Mouse (Mus musculus) T-helper 1 cell (primary cell): ENCODE measurements at regions not wholly inside any gene's neighbourhood (a gene's known extent, or its start where the extent isn't known, plus 50 kb on each side); places are given as distances from the start of the nearest gene placed in this dataset.

Experiments
- in situ Hi-C: fragments of 300-600 bp; cut with MboI, MseI; formaldehyde crosslinking; loops from one replicate; pipeline ENCODE4 v1.15.1; 2025; ENCODE audit warnings: high pct_unique_total_duplicates

DNA sequence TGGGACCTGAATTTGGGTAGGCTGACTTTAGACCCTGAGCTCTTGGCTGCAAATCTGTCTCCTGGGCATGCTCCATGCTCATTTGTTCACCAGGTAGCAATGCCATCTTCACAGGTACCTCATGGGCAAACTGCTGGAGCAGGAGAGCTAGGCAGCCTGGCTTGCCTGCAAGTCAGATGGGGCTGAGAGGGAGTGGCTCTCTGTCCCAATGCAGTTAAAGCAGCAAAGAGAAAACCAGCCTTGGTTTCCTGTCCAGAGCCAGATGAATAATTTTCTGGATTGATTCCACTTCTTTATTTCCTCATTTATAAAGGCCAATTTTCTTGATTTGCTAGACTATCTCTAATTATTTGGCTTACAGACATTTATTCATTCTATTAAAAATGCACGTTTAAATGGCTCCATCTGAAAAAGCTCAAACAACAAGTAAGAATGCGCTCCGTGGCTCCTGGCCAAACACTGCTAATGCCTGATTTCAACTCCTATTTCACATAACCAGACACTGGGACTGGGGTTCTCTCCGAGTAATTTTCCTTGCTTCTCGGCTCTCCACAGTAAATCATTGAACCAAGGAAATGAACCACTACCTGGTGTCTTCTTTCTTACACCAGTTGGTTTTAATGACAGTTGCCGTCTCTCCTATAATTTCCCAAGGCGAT, 60.5 kb downstream of the Rsl24d1 start:
- in situ Hi-C loops = loop anchor here (25.0 kb wide), 1 partner anchor 814 kb away; no protein-coding TSS in a partner anchor

DNA sequence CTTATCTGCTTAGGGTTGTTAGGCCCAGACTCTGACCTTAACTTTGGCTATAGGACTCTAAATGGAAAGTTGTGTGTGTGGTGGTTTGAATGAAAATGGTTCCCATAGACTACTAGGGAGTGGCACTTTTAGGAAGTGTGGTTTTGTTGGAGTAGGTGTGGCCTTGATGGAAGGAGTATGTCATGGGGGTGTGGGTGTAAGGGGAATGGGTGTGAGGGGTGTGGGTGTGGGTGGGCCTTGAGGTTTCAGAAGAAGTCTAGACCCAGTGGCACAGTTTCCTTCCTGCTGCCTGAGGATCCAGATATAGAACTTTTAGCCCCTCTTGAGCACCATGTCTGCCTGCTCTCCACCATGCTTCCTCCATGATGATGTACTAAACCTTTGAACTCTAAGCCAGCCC, 63.4 kb downstream of the Rsl24d1 start:
- in situ Hi-C loops = no loop called here

DNA sequence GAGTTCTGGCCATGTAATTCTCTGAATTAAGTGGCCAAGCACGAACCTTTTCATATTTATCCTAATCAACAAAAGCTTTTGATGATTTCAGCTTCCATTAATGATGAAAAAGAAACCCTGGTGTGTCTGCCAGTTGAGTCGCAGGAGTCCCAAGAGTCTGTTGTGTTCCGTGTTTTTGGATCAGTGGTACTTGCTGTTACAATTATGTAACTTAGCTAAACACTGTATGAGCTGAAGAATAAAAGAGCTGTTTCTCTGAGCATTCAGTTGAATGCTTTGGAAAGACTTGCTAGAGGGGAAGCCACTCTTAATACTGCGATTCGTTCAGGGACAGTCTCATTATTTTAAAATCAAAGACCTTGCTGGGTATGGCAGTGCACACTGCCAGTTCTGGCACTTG, 70.1 kb downstream of the Rsl24d1 start:
- in situ Hi-C loops = no loop called here

DNA sequence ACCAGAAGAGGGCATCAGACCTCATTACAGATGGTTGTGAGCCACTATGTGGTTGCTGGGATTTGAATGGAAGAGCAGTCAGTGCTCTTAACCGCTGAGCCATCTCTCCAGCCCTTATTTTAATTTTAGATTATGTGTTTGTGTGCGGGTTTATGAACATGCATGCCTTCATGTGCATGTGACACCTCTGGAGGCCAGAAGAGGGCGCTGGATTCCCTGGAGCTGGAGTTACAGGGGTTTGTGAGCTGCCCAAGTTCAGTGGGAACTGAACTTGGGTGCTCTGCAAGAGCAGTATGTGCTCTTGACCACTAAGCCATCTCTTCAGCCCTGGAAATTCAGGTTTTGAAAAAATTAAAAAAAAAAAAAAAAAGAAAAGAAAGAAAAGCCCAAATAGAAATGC, 71.7 kb downstream of the Rsl24d1 start:
- in situ Hi-C loops = no loop called here

DNA sequence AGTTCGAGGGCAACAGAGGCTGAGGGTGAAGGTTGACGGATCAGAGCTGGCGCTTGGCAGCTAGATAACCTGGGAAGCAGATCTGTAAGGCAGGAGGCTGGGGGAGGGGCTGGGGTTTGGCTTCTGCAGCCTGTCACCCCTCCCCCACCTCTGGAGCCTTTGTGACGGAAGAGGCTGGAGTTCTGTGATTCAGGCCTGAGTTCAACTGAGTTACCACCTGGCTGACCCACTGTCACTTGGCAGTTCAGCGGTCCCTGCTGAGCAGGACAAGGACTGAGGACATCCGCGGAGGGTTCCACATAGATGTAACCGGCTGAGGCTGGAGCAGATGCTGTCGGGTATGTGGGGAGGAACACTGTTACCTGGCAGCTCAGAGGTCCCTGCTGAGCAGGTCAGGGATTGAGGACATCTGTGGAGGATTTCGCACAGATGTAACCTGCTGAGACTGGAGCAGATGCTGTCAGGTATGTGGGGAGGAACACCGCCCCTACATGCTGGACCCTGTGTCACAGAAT, 79.1 kb downstream of the Rsl24d1 start:
- in situ Hi-C loops = no loop called here

DNA sequence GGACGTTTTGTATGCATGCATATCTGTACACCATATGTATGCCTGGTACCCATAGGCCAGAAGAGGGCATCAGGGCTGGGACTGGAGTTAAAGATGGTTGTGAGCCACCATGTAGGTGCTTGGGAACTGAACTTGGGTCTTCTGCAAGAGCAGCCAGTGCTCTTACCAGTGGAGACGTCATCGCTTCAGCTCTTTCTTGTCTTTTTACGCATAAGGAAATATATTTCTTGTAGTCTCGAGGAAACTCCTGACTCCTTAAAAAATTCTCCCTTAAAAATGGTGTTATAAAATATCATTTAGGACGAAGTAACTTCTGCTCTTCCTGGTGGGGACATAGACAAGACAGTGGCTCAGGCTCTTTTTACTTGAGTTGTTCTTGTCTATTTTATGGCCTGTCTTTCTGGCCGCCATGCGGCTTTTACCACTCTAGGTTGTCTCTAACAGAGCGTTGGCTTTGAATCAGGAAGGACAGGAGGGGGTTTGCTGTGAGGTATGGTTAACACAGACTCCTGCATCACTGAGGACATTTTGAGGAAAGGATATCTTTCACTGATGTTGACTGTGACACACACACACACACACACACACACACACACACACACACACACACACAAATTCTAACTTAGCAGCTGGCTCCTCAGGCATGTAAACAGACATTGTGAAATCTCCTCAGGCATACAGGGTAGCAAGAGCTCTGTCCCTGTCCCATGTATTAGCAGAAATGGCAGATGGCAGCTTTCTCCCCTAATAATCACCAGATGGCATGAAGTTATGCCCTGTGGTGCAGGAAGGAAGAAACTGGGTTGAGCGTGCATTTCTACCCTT, 85.2 kb downstream of the Rsl24d1 start:
- in situ Hi-C loops = no loop called here

DNA sequence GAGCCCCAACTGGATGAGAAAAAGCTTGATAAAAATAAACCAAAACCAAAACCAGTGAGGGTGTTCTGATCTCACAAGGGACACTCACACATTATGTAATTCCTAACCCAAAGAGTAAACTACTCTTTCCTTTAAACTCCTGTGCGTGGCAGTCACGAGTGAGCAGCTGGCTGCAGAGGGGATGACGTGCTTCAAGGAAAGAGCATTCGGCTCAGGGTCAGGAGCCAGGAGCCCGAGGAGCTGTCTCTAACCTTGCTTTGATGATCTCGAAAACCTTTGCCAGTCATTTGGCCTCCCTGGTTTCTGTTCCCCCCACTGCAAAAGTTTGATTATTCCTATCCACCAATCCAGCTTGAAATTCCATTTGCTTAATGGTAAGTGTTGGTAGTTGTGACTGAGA, 109.9 kb downstream of the Rsl24d1 start:
- in situ Hi-C loops = no loop called here

DNA sequence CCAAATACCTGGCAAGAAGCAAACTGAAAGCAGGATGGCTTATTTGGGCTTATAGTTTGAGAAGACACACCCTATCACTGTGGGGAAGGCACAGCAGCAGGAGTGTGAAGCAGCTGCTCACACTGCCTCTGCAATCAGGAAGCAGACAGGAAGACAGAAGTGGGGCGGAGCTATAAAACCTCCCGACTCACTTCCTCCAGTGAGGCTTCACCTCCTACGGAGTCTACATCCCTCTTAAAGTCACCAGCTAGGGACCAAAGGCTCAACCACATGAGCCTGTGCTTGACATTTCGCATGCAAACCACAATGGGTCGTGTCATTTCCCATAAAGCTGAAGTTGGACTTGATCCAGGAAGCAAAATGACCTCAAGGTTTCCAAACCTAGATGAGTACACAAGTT, 127.0 kb downstream of the Rsl24d1 start:
- in situ Hi-C loops = no loop called here

DNA sequence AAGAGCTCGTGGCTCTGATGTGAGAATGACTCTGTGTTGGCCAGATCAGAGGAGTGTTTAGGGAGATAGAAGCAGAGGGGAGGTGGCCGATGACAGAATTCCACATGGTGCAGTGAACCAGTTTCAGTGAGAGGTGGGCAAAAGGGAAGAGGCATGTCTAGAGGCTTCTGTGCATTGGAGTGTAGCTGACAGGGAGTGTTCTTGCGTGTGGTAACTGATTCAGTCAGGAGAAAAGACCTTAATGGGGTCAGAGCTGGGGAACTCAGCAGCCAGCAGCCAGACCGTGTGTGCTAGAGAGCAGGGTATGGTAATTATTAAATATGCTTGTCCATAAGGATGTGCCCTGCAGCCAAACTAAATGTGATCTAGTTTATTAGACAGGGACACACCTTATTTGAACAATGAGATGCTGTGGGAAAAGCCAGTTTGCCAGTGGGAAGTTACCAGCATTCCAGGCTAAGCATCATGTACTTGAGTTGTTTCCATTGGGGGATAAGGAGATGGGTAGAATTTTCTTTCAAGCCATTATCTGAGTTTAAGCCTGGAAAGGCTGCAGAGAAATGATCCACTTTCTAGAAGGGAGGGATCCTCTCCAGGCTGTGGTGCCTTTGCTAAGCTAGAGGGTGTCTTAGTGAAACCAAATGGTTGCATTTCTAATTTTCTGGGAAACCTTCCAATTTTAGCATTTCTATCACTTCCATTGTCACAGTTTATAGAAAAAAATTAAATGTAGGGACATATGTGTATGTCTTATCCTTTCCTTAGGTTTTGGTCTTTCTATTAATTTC, 129.5 kb downstream of the Rsl24d1 start:
- in situ Hi-C loops = no loop called here

DNA sequence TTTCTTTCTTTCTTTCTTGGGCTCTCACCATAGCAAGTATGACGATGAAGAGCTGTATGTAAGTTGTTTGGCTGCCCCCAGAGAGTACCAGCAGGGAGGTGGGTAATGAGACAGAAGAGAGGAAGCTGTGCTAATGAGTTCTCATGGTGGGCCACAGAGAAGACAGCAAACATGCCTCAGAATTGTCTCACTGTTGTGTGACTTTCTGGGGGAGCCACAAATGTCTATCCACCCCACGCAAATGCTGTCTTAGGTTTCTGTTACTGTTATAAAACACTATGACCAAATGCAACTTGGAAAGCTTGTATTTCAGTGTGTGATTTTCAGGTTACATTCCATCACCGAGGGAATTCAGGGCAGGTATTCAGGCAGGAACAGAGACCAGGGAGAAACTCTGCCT, 131.0 kb downstream of the Rsl24d1 start:
- in situ Hi-C loops = no loop called here

DNA sequence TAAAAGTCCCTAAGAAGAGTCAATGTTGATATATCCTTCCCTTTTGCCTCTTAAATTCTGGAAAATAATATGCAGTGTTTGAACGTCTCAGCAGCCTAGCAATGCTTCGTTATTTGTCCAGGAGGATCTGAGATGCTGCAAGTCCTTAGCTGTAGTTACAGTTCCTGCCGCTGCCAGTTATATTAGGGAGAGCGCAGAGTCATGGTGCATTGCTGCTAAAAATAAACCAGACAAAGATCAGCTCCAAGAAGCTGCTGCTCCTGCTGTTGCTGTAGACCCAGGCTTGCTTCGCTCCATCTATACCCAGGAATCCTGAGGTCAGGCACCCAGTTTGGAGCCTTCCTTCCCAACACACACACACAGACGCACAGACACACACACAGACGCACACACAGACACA, 132.3 kb downstream of the Rsl24d1 start:
- in situ Hi-C loops = no loop called here

DNA sequence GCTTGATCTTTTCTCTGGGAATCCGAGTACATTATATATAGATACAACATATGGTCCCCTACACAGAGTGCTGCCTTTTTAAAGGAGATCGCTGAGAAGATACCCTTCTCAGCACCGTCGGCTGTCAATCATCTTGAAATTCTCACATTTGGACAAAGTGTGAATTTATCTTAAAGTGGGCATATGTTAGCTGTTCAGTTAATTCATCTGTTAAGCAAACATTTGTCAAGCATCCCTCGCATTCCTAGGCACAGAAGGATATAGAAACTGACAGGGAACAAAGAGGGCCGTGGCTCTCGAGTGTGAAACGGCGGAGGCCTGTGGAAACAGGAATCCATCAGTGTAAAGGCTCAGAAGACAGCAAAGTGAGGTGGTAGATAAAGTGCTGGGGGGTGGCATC, 144.9 kb downstream of the Rsl24d1 start:
- in situ Hi-C loops = no loop called here

DNA sequence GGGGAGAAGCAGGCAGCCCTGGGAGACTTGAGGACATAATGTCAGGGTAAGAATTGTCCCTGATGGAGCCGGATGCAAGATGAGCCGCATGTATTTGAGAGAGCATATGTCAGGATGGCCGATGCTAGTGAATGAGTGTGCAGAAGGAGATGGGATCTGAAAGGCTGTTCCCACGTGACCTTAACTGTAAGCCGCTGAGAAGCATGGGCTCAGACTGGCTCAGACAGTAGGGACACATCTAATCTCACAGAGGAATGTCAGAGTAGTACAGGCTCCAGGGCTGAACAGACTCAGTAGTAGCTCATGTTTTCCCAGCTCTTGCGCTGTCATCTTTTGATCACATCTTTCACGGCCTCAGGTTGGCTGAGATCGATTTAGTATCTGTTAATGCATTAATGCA, 145.4 kb downstream of the Rsl24d1 start:
- in situ Hi-C loops = no loop called here

DNA sequence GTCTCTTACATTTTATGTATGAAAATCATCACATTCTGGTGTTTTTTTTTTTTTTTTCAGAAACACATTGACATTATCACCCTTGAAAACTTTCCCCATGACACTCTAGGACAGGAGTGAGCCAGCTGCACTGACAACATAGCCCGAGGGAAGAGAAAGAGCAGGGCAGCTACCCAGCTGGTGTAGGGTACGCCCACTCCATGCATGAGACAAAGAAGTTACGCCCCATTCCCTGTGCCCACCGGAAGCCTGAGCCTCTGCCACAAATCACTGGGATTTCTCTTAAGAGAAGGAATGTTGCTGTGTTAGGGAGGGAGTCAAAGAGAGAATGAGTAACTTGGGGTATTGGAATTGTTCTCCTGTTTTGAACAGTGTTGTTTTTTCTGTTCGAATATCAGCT, 149.5 kb downstream of the Rsl24d1 start:
- in situ Hi-C loops = no loop called here

DNA sequence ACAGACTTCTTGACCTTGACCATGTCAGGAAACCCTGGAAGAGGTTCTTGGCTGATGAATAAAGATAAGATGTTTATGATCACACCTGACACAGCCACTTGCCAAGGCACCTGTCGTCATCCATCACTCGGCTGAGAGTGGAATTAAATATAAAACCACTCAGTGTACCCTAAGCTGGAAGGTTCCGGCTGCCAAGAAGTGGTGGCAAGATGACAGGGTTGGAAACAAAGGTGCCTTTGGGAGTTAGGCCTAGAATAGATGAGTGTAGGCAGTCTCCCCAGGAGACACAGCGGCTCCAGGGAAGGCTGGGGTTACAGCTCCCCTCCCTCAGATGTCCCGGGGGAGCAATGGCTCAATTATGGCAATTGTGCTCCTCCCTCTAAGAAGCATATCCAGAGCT, 157.0 kb downstream of the Rsl24d1 start:
- in situ Hi-C loops = no loop called here

DNA sequence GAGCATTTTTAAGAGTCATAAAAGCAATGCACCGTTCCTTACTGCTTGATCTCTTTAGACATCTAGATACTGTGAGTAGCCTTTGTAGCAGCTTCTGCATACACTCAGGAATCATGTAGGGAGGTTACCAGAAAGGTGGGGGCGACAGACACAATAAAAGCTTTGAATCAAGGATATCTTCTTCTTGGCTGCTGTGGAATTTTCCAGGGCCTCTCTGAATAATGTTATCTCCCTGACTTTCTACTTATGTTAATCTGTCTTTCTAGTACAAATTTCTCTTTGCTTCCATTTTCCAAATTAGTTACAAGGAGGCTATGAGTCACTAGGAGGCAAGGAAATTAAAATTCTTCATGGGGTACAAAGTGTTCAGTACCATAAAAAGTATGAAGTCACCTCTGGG, 159.4 kb downstream of the Rsl24d1 start:
- in situ Hi-C loops = no loop called here

DNA sequence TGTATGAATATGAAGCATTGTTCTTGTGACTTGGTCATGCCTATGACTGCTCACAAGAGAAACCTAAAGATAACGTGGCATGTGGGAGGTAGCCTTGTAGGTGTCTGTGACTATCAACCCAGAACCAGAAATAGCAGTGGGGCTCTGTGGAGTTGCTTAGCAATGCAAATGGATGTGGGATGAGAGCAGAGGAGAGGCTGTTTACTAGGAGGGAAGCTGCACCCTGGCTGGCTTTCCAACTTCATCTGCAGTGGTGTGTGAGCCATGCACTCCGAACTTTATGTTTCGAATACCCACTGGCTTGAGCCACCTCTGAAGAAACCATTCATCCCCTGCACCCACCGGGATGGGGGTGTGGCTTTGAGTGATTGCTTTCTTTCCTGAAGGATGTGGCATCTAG, 160.5 kb downstream of the Rsl24d1 start:
- in situ Hi-C loops = no loop called here

DNA sequence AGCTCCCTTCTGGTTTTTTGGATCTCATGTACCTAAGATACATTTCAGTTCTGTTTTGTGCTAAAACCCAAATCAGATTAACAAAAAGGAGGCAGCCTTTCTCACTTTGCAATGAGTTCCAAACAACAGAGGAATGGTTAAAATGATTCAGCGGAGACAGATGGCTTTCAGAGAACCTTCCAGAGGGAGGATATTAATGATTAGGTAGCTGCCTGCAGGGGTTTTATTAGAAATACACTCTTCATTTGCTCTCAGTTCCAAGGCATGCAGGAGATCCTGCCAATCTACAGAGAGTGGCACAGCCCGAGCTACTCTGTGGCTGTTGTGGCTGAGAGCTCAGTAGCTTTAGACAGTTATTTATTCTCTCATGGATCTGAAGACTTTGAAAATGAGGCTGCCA, 162.4 kb downstream of the Rsl24d1 start:
- in situ Hi-C loops = no loop called here

DNA sequence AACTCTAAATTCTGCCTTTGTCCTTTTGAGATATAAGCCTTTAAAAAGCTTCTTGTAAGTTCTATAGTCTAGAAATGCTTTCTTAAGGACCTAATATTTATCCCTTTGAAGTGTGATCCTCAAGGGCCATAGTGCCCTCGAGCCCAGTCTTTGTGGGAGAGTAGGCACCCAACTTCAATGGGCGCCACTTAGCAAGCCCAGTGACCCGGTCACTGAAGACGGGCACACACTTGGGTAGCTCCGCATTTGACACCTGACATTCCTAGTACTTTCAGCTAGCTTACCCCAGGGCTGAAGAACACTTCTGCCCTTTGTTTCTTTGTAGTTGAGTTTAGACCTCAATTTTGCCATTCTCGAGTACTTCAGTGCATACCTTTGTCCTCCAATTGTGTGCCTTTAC, 182.1 kb downstream of the Rsl24d1 start:
- in situ Hi-C loops = no loop called here

DNA sequence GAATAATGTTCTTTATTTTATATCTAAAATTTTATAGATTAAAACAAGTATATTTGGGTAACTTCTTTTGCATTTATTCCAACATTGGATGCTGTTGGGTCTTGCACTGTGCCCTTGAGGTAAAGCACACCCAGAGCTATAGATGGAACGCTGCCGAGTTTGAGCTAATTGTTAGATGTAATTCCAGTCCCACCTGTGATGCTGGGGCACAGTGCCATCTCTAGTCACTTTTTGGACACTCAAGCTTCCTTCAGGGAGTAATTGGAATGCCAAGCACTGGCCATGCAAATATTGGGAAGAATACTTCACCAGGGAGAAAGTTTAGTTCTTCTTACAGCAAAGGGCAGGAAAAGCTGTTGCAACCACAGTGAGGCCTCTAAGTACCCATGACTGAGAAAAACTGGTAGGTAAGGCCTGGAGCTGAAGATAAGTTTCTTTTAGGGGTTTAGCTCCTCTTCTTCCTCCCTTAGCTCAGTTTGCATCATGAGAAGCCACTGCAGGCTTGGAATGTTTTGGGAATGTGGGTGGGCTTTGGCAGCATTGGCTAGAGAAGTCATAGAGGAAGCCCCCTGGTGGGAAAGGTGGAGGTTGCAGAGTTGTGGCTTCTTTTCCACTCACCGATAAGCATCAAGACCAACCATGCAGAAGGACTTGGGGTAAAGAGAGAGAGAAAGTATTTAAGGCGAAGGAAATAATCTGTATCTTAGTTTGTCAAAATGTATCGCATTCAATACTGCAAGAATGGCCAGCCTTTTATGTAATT, 189.1 kb downstream of the Rsl24d1 start:
- in situ Hi-C loops = no loop called here

DNA sequence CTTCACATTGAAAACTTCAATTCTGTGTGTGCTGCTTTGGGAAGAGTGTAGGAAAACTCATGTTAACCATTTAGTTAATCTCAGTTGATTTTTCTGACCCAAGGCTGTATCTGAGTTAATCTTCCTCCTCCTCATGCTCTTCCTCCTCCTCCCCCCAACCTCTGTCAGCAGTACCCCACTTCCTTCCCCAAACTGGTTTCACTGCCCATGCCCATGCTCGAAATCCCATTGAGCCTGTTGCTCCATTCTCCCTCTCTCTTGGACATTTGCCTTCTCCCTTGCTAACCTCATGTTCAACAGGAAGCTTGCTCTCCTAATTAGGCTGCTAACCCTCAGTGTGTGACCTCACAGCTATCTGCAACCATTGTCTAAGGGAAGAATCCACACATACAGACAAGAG, 203.8 kb downstream of the Rsl24d1 start:
- in situ Hi-C loops = loop anchor here (10.0 kb wide), 1 partner anchor 168 kb away; no protein-coding TSS in a partner anchor
